ENCODE assay signal across 8 mouse cellular contexts in the genomic region with DNA sequence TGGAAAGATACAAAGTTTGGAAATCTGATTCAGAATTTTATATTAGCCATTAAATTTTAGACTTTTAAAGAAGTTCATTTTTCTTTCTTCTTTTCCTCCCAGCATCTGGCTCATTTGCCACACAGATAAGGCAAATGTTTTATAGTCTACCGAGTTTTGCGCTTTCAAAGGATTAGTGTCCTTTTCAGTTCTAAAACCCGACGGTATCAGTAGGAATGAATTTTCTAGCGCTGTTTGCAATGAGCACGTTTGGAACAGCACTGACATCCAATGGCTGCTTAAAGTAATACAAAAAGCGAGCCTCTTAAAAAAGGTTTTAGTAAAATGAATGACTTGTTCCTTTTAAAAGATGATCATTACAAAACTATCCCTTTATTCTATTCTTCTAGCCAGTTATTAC. TPM values are rescaled to one million over a fixed set of nuclear protein-coding genes. Genes with fewer than 3 reads are reported as not detected.
DNase-seq lines count a peak whose midpoint lies in the region; ATAC-seq lines count a peak whose summit lies in the region.
"Had no signal": no experiment of that assay in that cellular context is flagged by ENCODE, and none has a peak within 500 bp of the region (broad histone marks: within the 10 kb centered on the region; RNA-seq: fewer than 3 reads in every experiment).

No protein-coding gene starts in this region.

- peak overlapping the region; percentile 62 for H3K4me2 ChIP-seq in neural tube, embryonic 12.5 days (replicated peaks)

- no peaks in the 10 kb centered on the region for H3K27me3 ChIP-seq in neural tube, embryonic 12.5 days (replicated peaks)

- peak overlapping the region; percentile 98; the same call in 1 of the 2 replicates for H3K9ac ChIP-seq in neural tube, embryonic 12.5 days

- ATAC-seq in neural tube, embryonic 12.5 days (ENCODE audit: low FRiP score, low read depth): no peak

- H3K4me3 ChIP-seq in neural tube, embryonic 12.5 days: peak overlapping the region; percentile 92

- no peaks in the 10 kb centered on the region for H3K9me3 ChIP-seq in neural tube, embryonic 12.5 days

- WGBS in neural tube, embryonic 12.5 days: 2% methylated on average over 7 of the region's 7 CpGs

- DNase-seq in thymus, postnatal 14 days: peak; percentile 21
- no peak for DNase-seq in thymus, adult 18-20 months
- peak; percentile 37 to 53 for DNase-seq in cerebellum, postnatal 14 days
- peak; percentile 35 for DNase-seq in heart, postnatal 4 days
- peak; percentile 9 for DNase-seq in liver
- DNase-seq in gastrocnemius, postnatal 10 days: no peak

- H3K36me3 ChIP-seq in neural tube, embryonic 12.5 days: no peaks in the 10 kb centered on the region

- H3K4me1 ChIP-seq in neural tube, embryonic 12.5 days: peaks cover 6% of the 10 kb centered on the region

- 0 out of 2 replicates have a peak overlapping the region, but pooled peaks have one; percentile 79 for H3K27ac ChIP-seq in neural tube, embryonic 12.5 days

RNA-seq across cellular contexts. Expression of a gene that starts 1.1 kb away (rescaled TPM):
- total RNA-seq in heart, postnatal 4 days (2021): under 1 TPM; 0.67 to 0.90 TPM
- 1.3 and 1.4 TPM in 2 replicates for polyA plus RNA-seq in neural tube, embryonic 12.5 days (2016; fragmentation: Nextera tagmentation; extraction: Ambion mirVana)
- total RNA-seq in gastrocnemius, postnatal 10 days (2021): 1 to 10 TPM in 1 of 2 experiments, under 1 TPM in 1; 0.85 to 1.1 TPM

RNA-seq across cellular contexts. Expression of a gene that starts 1.1 kb away (rescaled TPM):
- 10 to 100 TPM; 81.2 to 83.3 TPM for total RNA-seq in heart, postnatal 4 days (2021)
- 19.3 and 19.9 TPM in 2 replicates for polyA plus RNA-seq in neural tube, embryonic 12.5 days (2016; fragmentation: Nextera tagmentation; extraction: Ambion mirVana)
- total RNA-seq in gastrocnemius, postnatal 10 days (2021): 10 to 100 TPM; 68.7 to 69.4 TPM

RNA-seq across cellular contexts. Expression of a gene that starts 31.6 kb away (rescaled TPM):
- 1 to 10 TPM; 3.1 to 3.5 TPM for total RNA-seq in heart, postnatal 4 days (2021)
- 1.5 and 1.6 TPM in 2 replicates for polyA plus RNA-seq in neural tube, embryonic 12.5 days (2016; fragmentation: Nextera tagmentation; extraction: Ambion mirVana)
- 1 to 10 TPM; 4.4 to 4.6 TPM for total RNA-seq in gastrocnemius, postnatal 10 days (2021)

RNA-seq across cellular contexts. Expression of a gene that starts 49.4 kb away (rescaled TPM):
- total RNA-seq in heart, postnatal 4 days (2021): not detected
- polyA plus RNA-seq in neural tube, embryonic 12.5 days (2016; fragmentation: Nextera tagmentation; extraction: Ambion mirVana): not detected in 2 replicates
- total RNA-seq in gastrocnemius, postnatal 10 days (2021): not detected
- total RNA-seq: hematopoietic stem cell, adult 5-6 weeks had no signal

Comparison
In these comparisons a context has a peak if more than half of its experiments do, and no peak if none do; other contexts are left out.
1. DNase-seq: peak in thymus, postnatal 14 days (single experiment), cerebellum, postnatal 14 days (2 of 2), heart, postnatal 4 days (single experiment) and liver (single experiment); none in thymus, adult 18-20 months (0 of 2) and gastrocnemius, postnatal 10 days (single experiment).